Mouse (Mus musculus) C2C12 (cell line): ENCODE measurements around the gene Nwd2.

Experiments used
- CEBPB ChIP-seq: IDR thresholded peaks from one replicate; pipeline ENCODE4 v1.6.1; 2011; ENCODE audit warnings: low read depth, mild to moderate bottlenecking, control low read depth, moderate library complexity
- CTCF ChIP-seq: IDR thresholded peaks from one replicate; pipeline ENCODE4 v1.5.1; 2011; ENCODE audit not compliant: control insufficient read depth, insufficient read depth, insufficient read length
- MAX ChIP-seq: IDR thresholded peaks from one replicate; pipeline ENCODE4 v1.6.1; 2011; ENCODE audit warnings: mild to moderate bottlenecking, control low read depth
- MYOD1 ChIP-seq: IDR thresholded peaks from one replicate; pipeline ENCODE4 v1.6.1; 2011; ENCODE audit warnings: low read depth; ENCODE audit not compliant: control insufficient read depth, insufficient read length
- USF1 ChIP-seq: IDR thresholded peaks from one replicate; pipeline ENCODE4 v1.6.1; 2011; ENCODE audit warnings: low read depth, mild to moderate bottlenecking, control low read depth, moderate library complexity

GRCm38 (mm10) chr5:63772971-63773370 is 124.1 kb downstream of the Nwd2 start:
- TF ChIP-seq CTCF (no peak), MAX (no peak), USF1 (no peak), MYOD1 (no peak), CEBPB (no peak)
